Mouse (Mus musculus) layer of hippocampus, adult 11-12 months (tissue): ENCODE results near the gene Olig1.

Source experiments
- DNase-seq: peaks from one replicate; pipeline ENCODE4 v3.0.0; 2022; ENCODE audit warnings: low spot score

The Olig1 gene

DNA sequence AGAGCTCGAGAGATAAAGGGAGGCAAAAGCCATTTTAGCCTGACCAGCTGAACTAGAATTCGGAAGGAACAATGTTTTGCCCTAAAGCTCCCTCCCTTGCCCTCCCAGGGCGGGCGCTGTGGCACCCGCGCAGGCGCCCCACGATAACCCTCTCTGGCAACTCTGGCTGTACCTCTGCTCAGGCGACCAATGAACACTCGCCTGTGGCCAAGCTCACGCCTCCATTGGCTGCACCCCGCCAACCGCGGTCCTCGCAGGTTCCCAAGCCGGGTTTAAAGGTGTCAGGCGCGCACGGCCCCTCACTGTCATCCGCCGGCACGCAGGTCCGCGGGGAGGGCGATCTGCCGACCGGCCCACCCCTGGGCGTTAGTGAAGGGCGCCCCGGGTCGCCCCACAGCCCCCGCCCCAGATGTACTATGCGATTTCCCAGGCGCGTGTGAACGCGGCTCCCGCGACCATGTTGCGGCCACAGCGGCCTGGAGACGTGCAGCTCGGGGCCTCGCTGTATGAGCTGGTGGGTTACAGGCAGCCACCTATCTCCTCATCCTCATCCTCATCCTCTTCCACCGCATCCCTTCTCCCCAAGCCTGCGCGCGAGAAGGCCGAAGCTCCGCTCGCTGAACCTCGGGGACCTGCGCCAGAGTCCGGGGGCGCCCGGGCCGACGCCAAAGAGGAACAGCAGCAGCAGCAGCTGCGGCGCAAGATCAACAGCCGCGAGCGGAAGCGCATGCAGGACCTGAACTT lies at the start of gene Olig1:
Olig1 (plus strand) TSS at position 305 of the 744 bp plus-strand sequence.
- peak; percentile 76 for DNase-seq

DNA sequence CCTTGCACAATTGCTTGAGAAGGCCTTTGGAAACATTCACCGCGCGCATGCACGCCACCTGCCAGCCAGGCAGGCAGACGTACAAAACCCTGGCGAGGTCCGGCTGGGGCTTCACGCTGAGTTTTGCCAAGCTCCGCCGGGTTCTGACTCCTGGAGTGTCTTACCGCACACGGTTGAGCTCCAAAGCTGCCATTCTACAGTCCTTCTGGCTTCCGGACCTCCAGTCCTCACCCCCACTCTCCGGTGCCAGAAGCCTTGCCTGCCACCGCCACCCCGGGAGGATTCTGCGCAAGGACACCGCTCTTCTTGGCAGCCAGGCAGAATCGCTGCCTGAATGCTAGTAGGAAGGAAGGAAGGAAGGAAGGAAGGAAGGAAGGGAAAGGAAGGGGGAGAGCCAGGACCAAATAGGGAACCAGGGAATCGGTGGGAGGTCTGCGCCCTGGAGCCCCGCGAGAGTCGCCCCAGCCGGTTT lies 47.4 kb upstream of the Olig1 start:
- no peak for DNase-seq

DNA sequence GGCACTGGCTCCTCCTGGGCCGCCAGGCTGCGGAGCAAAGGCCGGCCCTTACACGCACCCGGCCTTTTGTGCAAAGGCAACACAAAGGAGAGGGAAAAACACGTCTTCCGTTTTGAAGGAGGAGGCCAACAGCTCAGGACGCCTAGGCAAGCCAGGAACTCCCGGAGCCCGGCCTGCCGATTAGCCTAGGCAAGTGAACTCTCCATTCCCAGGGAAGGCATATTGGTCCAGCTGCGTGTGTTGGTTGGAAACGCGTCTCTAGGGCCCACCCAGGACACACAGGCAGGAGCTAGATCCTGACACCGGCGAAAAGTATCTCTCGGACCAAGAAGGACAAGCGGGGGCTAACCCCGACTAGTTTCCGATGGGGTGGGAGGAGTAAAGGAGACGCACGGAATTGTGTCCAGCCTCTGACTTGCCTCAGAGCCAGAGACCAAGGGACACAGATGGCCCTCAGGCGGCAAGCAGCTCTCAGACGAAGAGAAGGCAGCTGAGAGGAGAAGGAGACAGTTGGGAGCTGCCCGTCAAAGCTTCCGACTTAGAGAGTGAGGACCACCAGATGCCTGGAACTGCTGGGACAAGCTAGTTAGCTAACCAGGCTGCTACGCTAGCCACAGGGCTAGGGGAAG lies 46.8 kb upstream of the Olig1 start:
- no peak for DNase-seq

DNA sequence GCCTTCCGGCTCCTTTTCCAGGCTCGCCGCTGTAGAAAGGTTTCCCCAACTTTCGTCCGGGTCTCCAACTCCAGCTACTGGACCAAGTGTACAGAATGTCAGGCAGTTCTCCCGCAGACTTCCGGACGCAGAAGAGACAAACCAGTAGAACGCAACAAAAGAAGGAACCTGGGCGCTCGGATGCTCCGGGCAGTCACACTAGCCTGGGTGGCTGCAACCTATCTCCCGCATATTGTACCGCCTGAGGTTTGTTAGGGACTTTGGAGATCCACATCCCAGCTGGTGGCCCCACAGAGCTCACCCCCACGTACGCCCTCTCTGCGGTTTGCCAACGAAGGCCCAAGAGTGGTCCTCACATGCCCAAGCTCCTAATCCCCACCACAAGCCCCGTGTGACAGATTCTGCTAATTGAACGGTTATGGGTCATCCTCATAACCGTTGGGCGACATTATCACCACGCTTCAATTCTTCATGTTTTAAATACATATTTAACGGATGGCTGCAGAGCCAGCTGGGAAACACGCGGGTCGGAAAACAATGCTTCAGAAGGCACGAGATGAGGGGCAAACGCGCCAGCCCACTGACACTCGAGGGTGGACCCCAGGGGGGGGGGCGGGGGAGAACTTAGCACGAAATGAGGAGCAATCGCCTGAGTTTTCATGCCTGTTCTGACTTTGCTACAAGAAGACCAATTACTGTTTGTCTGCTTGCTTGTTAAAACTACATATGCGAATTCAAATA lies 46.1 kb upstream of the Olig1 start:
- no peak for DNase-seq

DNA sequence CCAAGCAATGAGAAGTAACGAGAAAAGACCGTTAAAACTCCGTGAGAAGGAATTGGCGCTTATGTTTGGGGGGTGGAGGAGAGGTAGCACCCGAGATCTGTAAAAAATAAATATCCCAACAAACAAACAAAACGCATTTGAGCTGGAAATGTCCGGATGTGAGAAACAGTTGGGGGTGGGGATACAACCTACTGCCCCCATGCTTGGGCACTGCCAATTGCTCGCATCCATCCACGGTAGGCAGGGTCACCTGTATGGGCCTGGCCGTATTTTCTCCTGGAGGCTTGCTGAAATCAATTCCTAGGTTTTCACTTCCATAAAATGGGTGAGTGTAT lies 45.5 kb upstream of the Olig1 start:
- DNase-seq: no peak

DNA sequence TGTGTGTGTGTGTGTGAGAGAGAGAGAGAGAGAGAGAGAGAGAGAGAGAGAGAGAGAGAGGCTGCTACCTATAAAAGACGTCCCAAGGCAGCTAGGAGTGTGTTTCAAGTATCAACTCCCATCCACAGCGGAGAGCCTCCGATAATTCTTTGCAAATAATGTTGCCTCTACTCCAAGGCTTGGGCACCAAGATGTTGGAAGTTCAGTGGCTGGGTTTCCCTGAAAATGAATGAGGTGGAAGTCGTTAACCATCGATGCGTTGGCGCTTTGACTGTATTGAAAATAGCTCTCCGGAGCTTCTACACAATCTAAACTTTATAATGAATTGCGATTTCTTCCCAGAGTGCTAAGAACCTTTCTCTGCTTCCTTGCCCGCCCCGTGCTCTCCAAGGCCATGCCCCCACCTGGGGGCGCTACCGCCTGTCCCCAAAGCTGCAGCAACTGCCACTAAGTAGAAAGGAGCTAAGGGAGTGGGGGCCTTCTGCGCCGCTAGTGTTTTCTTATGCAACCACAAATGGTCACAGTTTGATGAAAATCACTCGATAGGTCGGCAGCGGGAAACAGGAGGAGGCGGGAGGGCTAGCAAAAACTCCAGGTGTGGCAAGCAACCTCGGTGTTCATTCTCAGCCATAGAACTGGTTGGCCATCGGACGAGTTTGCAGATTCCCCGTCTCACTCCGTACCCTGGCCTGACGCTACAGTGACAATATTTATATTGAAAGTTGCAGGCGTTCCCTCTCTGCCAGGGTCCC lies 44.9 kb upstream of the Olig1 start:
- DNase-seq: peak; percentile 60

DNA sequence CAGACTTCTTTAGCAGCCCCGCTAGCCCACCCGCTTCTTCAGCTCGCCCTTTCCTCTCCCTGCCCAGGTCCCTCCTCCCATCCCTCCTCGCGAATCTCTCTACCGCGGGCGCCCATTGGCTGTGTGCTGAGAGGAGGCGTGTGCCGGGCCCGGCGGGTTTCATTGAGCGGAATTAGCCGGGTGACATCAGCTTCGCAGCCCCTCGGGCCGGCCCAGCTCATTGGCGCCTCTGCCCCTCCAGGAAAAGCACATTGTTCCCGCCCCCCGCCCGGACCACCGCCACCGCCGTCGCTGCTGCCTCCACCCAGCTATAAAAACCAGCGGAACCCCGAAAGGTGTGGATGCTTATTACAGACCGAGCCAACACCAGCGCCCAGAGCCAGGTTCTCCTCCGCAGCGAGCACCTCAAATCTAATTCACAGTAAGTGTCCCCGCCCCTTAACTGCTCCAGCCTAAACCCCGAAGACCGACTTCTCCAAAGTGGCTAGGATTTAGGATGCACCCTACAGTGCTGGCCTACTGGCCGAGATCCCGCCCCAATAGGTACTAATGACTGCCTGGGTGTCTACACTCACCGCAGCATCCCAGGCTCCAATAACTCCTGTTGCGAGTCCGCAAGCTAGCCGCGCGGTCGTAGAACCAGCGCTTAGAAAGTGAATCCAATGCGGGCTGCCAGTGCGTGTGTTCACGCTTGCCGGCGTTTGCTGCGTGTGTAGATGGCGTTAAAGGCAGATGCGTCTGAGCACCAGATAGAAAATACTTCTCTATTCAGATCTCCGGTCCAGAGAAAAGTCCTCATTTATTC lies 44.1 kb upstream of the Olig1 start, which contains the start of gene Olig2:
Olig2 (plus strand) TSS at position 225 of the 805 bp plus-strand sequence.
- DNase-seq: peak; percentile 61

DNA sequence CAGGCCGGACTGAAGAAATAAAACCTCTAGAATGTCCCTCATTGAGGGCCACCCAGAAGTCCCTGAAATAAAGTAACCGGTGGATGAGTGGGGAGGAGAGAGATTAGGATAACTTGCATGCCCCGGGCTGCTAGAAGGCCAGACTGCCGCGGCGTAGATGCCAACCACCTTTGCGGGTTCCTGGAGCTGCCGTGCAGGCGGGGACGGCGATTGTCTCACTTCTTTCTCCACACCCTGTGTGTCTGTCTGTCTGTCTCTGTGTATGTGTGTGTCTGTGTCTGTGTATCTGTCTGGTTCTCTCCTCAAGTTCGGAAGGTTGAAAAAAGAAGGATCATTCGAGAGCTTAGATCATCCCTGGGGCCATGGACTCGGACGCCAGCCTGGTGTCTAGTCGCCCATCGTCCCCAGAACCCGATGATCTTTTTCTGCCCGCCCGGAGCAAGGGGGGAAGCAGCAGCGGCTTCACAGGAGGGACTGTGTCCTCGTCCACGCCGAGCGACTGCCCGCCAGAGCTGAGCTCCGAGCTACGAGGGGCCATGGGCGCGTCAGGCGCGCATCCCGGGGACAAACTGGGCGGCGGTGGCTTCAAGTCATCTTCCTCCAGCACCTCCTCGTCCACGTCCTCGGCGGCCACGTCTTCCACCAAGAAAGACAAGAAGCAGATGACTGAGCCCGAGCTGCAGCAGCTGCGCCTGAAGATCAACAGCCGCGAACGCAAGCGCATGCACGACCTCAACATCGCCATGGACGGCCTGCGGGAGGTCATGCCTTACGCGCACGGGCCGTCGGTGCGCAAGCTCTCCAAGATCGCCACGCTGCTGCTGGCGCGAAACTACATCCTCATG lies 43.3 kb upstream of the Olig1 start:
- DNase-seq: no peak

DNA sequence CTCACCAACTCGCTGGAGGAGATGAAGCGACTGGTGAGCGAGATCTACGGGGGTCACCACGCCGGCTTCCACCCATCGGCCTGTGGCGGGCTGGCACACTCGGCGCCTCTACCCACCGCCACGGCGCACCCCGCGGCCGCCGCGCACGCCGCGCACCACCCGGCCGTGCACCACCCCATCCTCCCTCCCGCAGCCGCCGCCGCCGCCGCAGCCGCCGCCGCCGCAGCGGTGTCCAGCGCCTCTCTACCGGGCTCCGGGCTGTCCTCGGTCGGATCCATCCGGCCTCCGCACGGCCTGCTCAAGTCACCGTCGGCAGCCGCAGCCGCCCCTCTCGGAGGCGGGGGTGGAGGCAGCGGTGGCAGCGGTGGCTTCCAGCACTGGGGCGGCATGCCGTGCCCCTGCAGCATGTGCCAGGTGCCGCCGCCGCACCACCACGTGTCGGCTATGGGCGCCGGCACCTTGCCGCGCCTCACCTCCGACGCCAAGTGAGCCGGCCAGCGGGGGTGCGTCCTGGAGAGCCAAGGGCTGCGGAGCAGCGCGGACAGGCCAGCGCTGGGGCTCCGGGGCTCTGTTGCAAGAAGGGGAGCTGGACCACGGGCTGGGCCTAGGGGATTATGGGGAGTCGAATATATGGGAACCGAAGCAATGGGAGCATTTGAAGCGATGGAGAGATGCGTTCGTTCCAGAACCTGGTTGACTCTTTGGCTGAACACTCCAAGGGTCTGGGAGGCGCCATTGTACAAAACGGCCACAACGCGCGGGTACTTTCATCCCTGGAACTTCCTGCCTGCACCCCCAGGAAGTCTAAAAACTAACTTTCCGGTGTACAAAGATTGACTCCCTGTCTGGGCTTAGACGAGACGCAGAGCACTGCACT lies 42.5 kb upstream of the Olig1 start:
- DNase-seq: no peak

DNA sequence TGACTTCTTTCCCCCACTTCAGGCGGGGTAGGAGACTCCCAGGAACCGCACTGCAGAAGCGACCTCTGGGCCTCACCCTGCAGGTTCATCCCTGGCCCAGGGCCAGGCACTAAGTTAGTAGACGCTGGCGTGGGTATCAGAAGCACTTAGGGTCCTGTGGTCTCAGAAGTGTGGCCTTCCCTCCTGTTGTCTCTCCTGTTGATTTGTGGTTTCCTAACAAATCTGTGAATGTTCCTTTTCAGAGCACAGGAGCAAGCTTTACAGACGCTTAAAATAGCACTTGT lies 41.9 kb upstream of the Olig1 start:
- DNase-seq: no peak

DNA sequence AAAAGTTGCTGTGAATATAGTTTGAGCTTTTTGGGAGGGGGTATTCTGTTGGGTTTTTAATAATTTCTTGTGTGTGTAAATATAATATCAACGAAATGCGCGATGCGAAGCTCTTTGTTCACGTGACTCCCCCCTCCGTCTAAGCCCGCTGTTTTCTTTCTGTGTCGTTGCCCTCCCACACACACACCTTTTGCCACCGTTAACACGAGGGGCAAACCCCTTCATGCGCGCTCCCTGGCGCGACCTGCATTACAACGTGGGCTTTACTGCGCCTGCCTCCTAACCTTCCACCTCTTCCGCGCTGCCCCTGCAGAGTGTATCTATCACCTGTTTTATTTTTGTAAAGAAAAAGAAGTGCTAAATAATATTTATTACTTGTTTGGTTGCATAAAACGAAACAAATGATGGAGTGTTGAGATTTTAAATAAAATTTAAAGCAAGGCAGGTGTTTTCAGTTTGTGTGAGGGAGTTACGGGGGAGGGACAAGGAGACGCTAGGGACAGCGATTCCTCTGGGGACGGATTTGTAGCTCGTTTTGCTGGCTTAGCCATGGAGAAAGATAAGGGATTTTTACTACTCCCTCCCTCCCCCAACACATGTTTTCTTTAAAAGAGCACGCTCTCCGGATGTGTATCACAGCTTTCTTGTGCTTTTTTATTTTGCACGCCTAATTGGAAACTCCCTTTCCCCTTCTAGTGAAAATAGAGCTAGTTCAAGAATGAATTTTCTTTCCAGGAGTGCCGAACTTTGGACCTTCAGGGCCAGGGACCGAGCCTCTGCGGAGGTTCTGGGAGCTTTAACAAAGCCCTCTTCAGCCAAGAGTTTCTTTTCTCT lies 41.1 kb upstream of the Olig1 start:
- no peak for DNase-seq

DNA sequence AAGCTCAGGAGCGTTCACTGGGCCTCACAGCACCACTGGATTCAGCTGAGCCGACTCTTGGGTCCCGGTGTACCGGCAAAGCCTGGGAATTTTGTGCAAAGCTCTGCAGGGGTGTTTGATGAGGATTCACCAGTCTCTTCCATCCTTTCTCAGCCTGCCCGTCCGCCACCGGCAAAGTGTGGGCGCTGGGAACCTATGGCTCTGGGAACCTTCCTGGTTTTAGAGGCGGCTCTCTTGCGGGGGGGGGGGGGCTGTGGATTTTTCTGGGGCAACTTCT lies 40.6 kb upstream of the Olig1 start:
- DNase-seq: no peak

DNA sequence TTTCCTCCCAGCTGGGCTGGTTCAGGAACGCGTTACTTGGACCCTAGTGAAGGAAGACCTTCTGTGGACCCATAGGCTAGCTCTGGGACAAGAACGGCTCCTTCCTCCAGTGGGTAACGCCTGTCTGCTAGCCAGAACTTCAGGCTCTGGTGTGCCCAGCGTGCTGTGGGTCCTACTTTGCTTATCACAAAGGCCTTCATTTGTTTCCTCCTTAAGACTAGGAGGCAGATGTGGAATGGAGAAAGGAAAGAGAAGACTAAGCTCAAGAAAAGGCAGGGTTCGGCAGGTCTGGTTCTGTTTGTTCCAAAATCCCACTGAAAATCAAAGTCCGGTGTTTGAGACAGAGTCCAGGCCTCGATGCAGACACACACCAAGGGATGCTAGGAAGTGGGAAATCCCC lies 39.9 kb upstream of the Olig1 start:
- DNase-seq: no peak

DNA sequence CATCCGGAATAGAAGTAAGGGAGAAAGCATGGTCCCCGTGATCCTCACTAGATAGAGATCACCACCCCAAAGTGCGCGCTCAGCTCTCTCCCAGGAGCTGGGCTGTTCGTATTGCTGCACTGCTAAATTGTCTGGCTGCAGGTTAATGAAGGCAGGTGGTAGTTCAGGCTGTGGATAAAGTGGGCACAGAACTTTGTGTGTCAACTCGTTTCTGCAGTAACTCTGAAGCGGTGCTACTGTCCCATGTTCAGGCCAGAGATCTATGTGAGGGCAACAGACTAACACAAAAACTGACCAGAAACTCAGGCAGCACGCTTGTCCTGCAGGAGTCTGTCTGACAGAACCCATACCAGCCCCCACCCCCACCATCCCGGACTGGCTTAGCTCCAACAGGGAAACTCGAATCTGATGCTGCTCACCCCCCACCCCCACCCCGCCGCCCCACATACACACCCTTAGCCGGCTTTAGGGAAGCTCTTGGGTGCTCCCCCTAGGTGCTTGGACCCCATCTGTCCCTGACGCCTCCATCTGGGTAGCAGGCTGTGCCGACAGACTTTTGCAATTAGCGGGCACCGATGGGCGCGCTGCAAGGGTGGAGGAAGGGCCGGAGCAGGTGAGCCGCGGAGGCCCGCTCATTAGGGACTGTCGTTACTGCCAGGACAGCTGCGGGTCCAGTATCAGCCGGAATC lies 37.6 kb upstream of the Olig1 start:
- no peak for DNase-seq

DNA sequence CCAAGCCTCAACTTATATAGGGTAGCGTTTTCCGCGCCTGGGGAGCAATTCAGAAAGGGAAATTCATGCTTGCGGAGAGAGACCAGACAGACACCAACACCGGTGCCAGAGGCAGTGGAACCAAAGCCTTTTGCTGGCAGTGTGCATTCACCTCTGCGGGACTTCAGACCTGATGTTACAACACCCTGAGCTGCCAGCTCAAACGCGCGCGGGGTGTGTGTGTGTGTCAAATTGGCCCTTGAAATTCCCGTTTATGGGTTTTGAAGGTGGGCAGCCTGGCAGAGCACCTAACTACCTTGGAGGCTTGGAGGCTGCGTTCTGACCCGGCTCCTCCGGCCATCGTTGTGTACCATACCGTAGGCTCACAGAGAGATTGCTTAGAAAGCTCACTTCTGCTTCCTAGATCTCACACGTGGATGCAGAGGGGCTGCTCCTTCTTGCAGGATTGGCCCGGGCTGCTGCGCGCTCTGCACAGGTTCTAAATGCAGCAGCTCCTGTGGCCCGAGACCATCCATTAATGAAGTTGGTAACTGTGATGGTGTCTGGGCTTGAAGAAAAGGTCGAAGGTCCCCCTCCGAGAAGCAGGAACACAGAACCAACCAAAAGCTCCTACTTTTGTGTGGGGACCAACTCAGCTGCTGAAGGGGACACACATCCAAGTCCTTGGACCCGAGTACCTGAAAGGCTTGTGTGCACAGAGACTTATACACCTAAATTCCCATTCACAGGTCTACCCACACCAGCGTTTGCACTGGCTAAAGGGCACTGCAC lies 36.9 kb upstream of the Olig1 start:
- DNase-seq: no peak

DNA sequence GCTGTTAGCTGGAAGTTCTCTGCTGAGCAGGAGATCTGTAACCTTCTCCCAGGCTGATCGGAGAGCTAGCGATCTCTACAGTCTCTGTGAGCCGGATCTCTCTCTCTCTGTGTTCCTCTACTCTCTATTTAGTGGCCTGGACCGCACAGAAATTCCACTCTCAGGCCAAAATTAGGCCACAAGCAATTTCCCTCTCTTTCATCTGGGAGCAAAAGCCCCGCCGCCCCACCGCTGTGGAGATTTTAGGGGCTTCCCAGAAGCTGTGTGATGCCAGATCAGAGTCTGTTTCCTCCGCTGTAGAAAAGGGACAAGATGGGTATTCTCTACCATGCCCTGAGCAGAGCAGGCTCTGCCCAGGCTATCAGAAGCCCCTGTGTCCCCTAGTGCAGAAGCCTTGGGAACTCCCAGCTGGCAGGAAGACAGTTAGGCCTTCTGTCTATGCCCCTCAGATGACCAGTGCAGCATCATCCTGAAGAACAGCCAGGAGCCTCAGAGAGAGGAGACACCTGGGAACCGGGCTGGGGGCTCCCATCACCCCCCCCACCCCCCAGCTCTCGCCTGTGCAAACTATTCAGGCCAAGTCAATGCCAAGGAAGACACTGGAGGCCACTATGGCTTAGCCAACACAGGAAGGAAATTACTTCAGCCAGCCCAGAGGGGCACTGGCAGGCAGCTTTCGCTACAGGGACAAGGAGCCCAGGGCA lies 36.2 kb upstream of the Olig1 start:
- no peak for DNase-seq

DNA sequence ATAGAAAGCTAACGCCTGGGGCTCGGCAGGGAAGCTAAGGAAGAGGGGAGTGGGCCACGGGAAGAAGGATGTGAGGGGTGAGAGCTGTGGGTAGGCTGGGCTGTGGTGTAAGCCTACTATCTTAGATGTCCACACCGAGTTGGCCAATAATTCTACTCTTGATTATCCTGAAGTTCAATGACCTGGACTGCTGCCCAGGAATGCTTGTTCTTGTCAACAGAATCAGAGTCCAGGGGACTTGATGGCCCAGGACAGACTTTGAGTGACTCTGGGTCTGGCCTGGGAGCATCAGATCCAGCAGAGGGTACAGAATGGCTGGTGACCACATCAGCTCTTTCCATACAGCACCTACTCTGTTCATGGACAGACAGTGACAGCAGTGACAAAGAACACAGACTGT lies 30.5 kb upstream of the Olig1 start:
- DNase-seq: no peak
